Comparison of ENCODE assay signal across 14 mouse cellular contexts in the genomic region with DNA sequence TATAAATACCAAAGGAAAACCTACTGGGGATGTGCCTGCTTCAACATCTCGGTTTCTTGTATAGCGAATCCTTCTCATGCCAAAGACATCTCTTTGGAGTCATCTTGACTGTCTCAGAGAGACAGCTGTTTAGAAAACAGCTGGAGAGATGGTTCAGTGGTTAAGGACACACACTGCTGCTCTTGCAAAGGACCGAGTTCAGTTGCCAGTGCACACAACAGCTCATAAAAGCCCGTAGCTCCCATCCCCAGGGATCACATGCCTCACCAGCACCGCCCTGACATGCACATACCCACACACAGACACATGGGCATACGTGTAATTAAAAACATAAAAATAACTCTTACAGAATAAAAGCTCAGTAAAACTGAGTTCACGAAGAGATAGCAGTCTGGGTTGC. TPM values are rescaled to one million over a fixed set of nuclear protein-coding genes. Genes with fewer than 3 reads are reported as not detected.
DNase-seq lines count a peak whose midpoint lies in the region; ATAC-seq and TF ChIP-seq lines count a peak whose summit lies in the region.
"Had no signal": no experiment of that assay in that cellular context is flagged by ENCODE, and none has a peak within 500 bp of the region (broad histone marks: within the 10 kb centered on the region; RNA-seq: fewer than 3 reads in every experiment).

No protein-coding gene starts in this region.

- H3K27ac ChIP-seq in hindbrain, embryonic 10.5 days, result peak overlapping the region; percentile 66
- H3K27ac ChIP-seq in hindbrain, embryonic 11.5 days (ENCODE audit: low read depth, low read length), result no peak overlapping the region
- H3K27ac ChIP-seq in lung, embryonic 15.5 days, result no peak overlapping the region
- H3K27ac ChIP-seq in brown adipose tissue, adult 24 weeks (replicated peaks; ENCODE audit: low read depth, low read length), result peak overlapping the region; percentile 66; the same call in 1 of the 2 replicates
- H3K27ac ChIP-seq: forebrain, embryonic 15.5 days had no signal

- no peak for DNase-seq in hindbrain, embryonic 10.5 days (ENCODE audit: low spot score)
- no peak for DNase-seq in hindbrain, embryonic 11.5 days (ENCODE audit: low spot score)
- DNase-seq in lung, postnatal 10 days, result no peak
- DNase-seq in left cerebral cortex, adult 9 months (ENCODE audit: low spot score in 2 of 2), result no peak
- DNase-seq: B cell, adult 2 months; cerebellum, adult 11-12 months; heart, postnatal 10 days; kidney, postnatal 25 days; right cerebral cortex, adult 18-20 months; thymus, postnatal 36 days had no signal

- H3ac ChIP-seq in myocyte (ENCODE audit: control insufficient read depth, insufficient read length), result no peak overlapping the region

- H3K36me3 ChIP-seq in hindbrain, embryonic 10.5 days, result no peaks in the 10 kb centered on the region
- H3K36me3 ChIP-seq in hindbrain, embryonic 11.5 days (ENCODE audit: control insufficient read depth, insufficient read depth, low read length), result no peaks in the 10 kb centered on the region
- no peaks in the 10 kb centered on the region for H3K36me3 ChIP-seq in lung, embryonic 15.5 days
- H3K36me3 ChIP-seq in myocyte (ENCODE audit: control insufficient read depth, insufficient read depth), result no peaks in the 10 kb centered on the region
- H3K36me3 ChIP-seq: forebrain, embryonic 15.5 days had no signal

- H3K27me3 ChIP-seq in hindbrain, embryonic 10.5 days (ENCODE audit: insufficient read depth, poor library complexity, severe bottlenecking), result no peaks in the 10 kb centered on the region
- no peaks in the 10 kb centered on the region for H3K27me3 ChIP-seq in hindbrain, embryonic 11.5 days (ENCODE audit: control insufficient read depth, insufficient read depth, low read length)
- H3K27me3 ChIP-seq in lung, embryonic 15.5 days, result peaks cover 11% of the 10 kb centered on the region; the same call in 1 of the 2 replicates
- no peaks in the 10 kb centered on the region for H3K27me3 ChIP-seq in myocyte (ENCODE audit: control insufficient read depth, insufficient read depth, insufficient read length)
- H3K27me3 ChIP-seq: forebrain, embryonic 15.5 days had no signal

- 84% methylated on average over 7 of the region's 7 CpGs for WGBS in hindbrain, embryonic 10.5 days
- 85% methylated on average over 7 of the region's 7 CpGs for WGBS in hindbrain, embryonic 11.5 days
- 70% methylated on average over 7 of the region's 7 CpGs for WGBS in lung, embryonic 15.5 days

- TF ChIP-seq POLR2A in myocyte (IDR thresholded peaks at IDR 0.05; ENCODE audit: insufficient read length, low read depth), result no peak

- H3K4me3 ChIP-seq in hindbrain, embryonic 10.5 days, result no peak overlapping the region
- no peak overlapping the region for H3K4me3 ChIP-seq in hindbrain, embryonic 11.5 days (ENCODE audit: low read depth, low read length)
- no peak overlapping the region for H3K4me3 ChIP-seq in lung, embryonic 15.5 days
- no peak overlapping the region for H3K4me3 ChIP-seq in brown adipose tissue, adult 24 weeks (ENCODE audit: insufficient read depth, low read depth, low read length)
- H3K4me3 ChIP-seq in myocyte, result no peak overlapping the region
- H3K4me3 ChIP-seq: forebrain, embryonic 15.5 days had no signal

- no peaks in the 10 kb centered on the region for H3K79me2 ChIP-seq in myocyte (ENCODE audit: control insufficient read depth, insufficient read depth)

- no peak overlapping the region for H3K4me2 ChIP-seq in hindbrain, embryonic 11.5 days (replicated peaks; ENCODE audit: low read depth, low read length)
- peak overlapping the region; percentile 7; the same call in 1 of the 2 replicates for H3K4me2 ChIP-seq in lung, embryonic 15.5 days
- peak overlapping the region; percentile 68 for H3K4me2 ChIP-seq in myocyte (ENCODE audit: low read depth)
- H3K4me2 ChIP-seq: forebrain, embryonic 15.5 days had no signal

- no peak for ATAC-seq in hindbrain, embryonic 11.5 days (ENCODE audit: low FRiP score)
- no peak for ATAC-seq in lung, embryonic 15.5 days (ENCODE audit: borderline replicate concordance, extremely low read depth, low FRiP score, low TSS enrichment)
- ATAC-seq: forebrain, embryonic 15.5 days had no signal

- H3K9me3 ChIP-seq in hindbrain, embryonic 10.5 days, result no peaks in the 10 kb centered on the region
- H3K9me3 ChIP-seq in hindbrain, embryonic 11.5 days (ENCODE audit: control insufficient read depth, low read length), result no peaks in the 10 kb centered on the region
- no peaks in the 10 kb centered on the region for H3K9me3 ChIP-seq in lung, embryonic 15.5 days
- H3K9me3 ChIP-seq: forebrain, embryonic 15.5 days had no signal

- H3K9ac ChIP-seq in hindbrain, embryonic 11.5 days (ENCODE audit: low read depth, low read length), result no peak overlapping the region
- H3K9ac ChIP-seq in lung, embryonic 15.5 days, result no peak overlapping the region
- H3K9ac ChIP-seq: forebrain, embryonic 15.5 days had no signal

- H3K4me1 ChIP-seq in hindbrain, embryonic 10.5 days (replicated peaks), result peaks cover 24% of the 10 kb centered on the region
- 0 out of 2 replicates have a peak, but pooled peaks cover 2% of the 10 kb centered on the region for H3K4me1 ChIP-seq in hindbrain, embryonic 11.5 days (replicated peaks; ENCODE audit: control insufficient read depth, insufficient read depth, low read length)
- H3K4me1 ChIP-seq in lung, embryonic 15.5 days, result no peaks in the 10 kb centered on the region; the same call in 1 of the 2 replicates
- no peaks in the 10 kb centered on the region for H3K4me1 ChIP-seq in brown adipose tissue, adult 24 weeks (ENCODE audit: control insufficient read depth, insufficient read depth, insufficient read length, low read length)

TF ChIP-seq in myocyte, 11 proteins besides CTCF, POLR2A, EP300 and RAD21:
- TF ChIP-seq MYOD1 (IDR thresholded peaks at IDR 0.05; ENCODE audit: control insufficient read depth in 1 of 3, insufficient read length in 2 of 3, low read depth in 2 of 3) (peak in 2 of 3 experiments; percentile 58 to 70), POLR2AphosphoS2 (IDR thresholded peaks at IDR 0.05; ENCODE audit: insufficient read length, low read depth) (no peak), USF1 (IDR thresholded peaks at IDR 0.05; ENCODE audit: low read depth) (peak; percentile 42), MAX (IDR thresholded peaks at IDR 0.05; ENCODE audit: low read depth) (no peak), SRF (IDR thresholded peaks at IDR 0.05; ENCODE audit: control insufficient read depth, insufficient read length, low read depth) (no peak), MYOG (IDR thresholded peaks at IDR 0.05; ENCODE audit: control insufficient read depth in 1 of 3, insufficient read depth in 1 of 3, insufficient read length in 2 of 3, low read depth in 2 of 3) (peak in 2 of 3 experiments; percentile 68 to 69), E2F4 (IDR thresholded peaks at IDR 0.05; ENCODE audit: insufficient read depth) (no peak), TCF3 (IDR thresholded peaks at IDR 0.05; ENCODE audit: insufficient read length, low read depth) (peak; percentile 23), CEBPB (IDR thresholded peaks at IDR 0.05; ENCODE audit: insufficient read depth, poor library complexity, severe bottlenecking) (no peak), TCF12 (IDR thresholded peaks at IDR 0.05; ENCODE audit: insufficient read depth, poor library complexity, severe bottlenecking) (peak; percentile 24), REST (IDR thresholded peaks at IDR 0.05; ENCODE audit: insufficient read depth, insufficient read length) (no peak)

RNA-seq across cellular contexts. Expression of a gene that starts 10.0 kb away (rescaled TPM):
- 0.25 and 1.4 TPM in 2 replicates for polyA plus RNA-seq in hindbrain, embryonic 10.5 days (2016; fragmentation: Nextera tagmentation; extraction: Ambion mirVana)
- 1.0 and 1.1 TPM in 2 replicates for polyA plus RNA-seq in hindbrain, embryonic 11.5 days (2014; fragmentation: Nextera tagmentation; extraction: Ambion mirVana)
- polyA plus RNA-seq in lung, embryonic 15.5 days (2015; fragmentation: Nextera tagmentation; extraction: Ambion mirVana), result 0.54 and 0.70 TPM in 2 replicates
- not detected in 2 replicates for polyA plus RNA-seq in brown adipose tissue, adult 24 weeks (2012; ENCODE audit: insufficient read depth, insufficient read length, missing spikeins)
- polyA plus RNA-seq in myocyte (2012; fragmentation: generic; extraction: Trizol), result 0.02 TPM

RNA-seq across cellular contexts. Expression of a gene that starts 40.6 kb away (rescaled TPM):
- polyA plus RNA-seq in hindbrain, embryonic 10.5 days (2016; fragmentation: Nextera tagmentation; extraction: Ambion mirVana), result 19.2 and 22.3 TPM in 2 replicates
- polyA plus RNA-seq in hindbrain, embryonic 11.5 days (2014; fragmentation: Nextera tagmentation; extraction: Ambion mirVana), result 25.7 and 29.6 TPM in 2 replicates
- polyA plus RNA-seq in lung, embryonic 15.5 days (2015; fragmentation: Nextera tagmentation; extraction: Ambion mirVana), result 24.4 TPM in 2 replicates
- polyA plus RNA-seq in brown adipose tissue, adult 24 weeks (2012; ENCODE audit: insufficient read depth, insufficient read length, missing spikeins), result 74.7 and 97.7 TPM in 2 replicates
- polyA plus RNA-seq in myocyte (2012; fragmentation: generic; extraction: Trizol), result 10.8 TPM

Comparison
In these comparisons a context has a peak if more than half of its experiments do, and no peak if none do; other contexts are left out.
1. H3K27ac ChIP-seq: peak in hindbrain, embryonic 10.5 days (single experiment) and brown adipose tissue, adult 24 weeks (single experiment); none in hindbrain, embryonic 11.5 days (single experiment) and lung, embryonic 15.5 days (single experiment).